Mouse (Mus musculus): ENCODE results near the gene Ints4. TPM values are rescaled to one million over a fixed set of nuclear protein-coding genes. Genes with fewer than 3 reads are reported as not detected.

Ints4 gene
- polyA plus RNA-seq, 1 experiment, result 80.7 TPM

DNA sequence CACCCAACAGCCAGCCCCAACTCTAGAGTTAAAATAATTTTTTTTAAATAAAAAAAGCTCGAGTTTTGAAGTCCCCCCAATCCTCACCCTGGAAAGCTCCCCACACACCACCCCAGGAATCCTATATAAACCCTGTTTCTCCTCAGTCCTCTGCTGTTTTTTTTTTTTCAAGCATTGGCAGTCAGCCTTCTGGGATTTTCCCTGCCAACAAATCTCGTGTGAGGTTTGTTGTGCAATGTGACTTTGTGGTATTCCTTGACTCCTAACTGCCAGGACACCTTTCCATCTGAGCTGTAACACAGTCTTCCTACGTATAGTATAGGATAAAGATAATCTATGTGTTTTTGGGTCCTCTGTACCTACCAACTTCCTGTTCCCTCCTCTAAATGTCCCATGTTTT, 1.4 kb upstream of the Ints4 start:
- no peak for DNase-seq (ENCODE audit: low read depth)
- TF ChIP-seq CTCF (IDR thresholded peaks at IDR 0.05; ENCODE audit: borderline replicate concordance, extremely low read depth, insufficient read depth, insufficient read length), result no peak
- TF ChIP-seq POLR2A (IDR thresholded peaks at IDR 0.05; ENCODE audit: borderline replicate concordance, extremely low read depth, insufficient read depth, insufficient read length, poor library complexity, severe bottlenecking), result no peak

DNA sequence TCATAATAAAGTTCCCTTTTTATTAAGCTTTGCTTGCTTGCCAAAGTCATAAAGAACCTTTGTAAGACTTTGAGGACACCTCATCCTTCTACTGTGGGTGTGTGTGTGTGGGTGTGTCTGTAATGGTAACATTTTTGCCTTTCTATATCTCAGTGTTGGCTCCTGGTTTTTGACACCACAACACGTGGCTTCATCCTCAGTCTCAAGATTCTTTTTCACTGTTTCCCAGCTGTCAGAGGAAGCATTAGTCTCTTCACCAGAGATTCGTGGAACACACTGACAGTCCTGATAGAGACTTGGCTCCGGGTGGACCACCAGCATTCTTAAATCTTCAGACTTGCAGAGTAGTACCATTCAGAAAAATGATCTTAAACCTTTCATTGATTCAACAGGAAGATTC, 466 bp upstream of the Ints4 start:
- no peak for DNase-seq (ENCODE audit: low read depth)
- TF ChIP-seq POLR2A (IDR thresholded peaks at IDR 0.05; ENCODE audit: borderline replicate concordance, extremely low read depth, insufficient read depth, insufficient read length, poor library complexity, severe bottlenecking) (no peak), CTCF (IDR thresholded peaks at IDR 0.05; ENCODE audit: borderline replicate concordance, extremely low read depth, insufficient read depth, insufficient read length) (no peak)

DNA sequence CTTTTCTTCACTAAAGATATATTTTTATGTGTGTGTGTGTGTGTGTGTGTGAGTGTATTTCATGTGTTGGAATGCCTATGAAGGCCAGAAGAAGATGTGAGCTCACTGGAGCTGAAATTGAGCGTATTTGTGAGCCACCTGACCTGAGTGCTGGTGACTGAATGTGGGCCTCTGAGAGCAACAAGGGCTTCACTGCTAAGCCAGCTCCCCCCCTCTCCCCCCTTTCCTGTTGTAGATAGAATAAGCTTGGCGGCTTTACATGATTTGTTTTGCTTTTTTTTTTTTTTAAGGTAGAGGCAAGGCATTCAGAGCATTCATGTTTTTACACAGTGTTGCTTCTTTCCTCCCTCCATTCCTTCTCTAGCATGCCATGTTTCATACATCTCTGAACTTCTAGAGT, 2.6 kb downstream of the Ints4 start:
- no peak for TF ChIP-seq POLR2A (IDR thresholded peaks at IDR 0.05; ENCODE audit: borderline replicate concordance, extremely low read depth, insufficient read depth, insufficient read length, poor library complexity, severe bottlenecking)
- TF ChIP-seq CTCF (IDR thresholded peaks at IDR 0.05; ENCODE audit: borderline replicate concordance, extremely low read depth, insufficient read depth, insufficient read length), result no peak
- no peak for DNase-seq (ENCODE audit: low read depth)

DNA sequence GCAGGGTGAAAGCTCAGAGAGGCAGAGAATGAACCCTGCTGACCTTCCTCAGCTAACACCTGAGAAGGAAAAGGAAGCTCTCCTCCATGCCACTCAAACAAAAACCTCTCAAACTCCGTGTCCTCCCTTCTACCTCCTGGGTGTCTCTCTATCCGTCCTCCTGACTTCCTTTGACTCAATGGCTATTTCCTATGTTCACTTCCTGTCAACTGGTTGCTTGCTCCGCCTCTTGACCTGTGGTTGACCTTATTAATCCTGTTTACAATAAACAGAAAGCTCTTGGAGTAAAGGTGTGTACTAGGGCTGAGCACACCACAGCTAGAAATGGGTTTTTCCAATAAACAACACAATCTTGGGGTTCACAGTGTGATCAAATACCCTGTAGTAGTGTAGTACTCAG, 10.4 kb downstream of the Ints4 start:
- no peak for TF ChIP-seq CTCF (IDR thresholded peaks at IDR 0.05; ENCODE audit: borderline replicate concordance, extremely low read depth, insufficient read depth, insufficient read length)
- TF ChIP-seq POLR2A (IDR thresholded peaks at IDR 0.05; ENCODE audit: borderline replicate concordance, extremely low read depth, insufficient read depth, insufficient read length, poor library complexity, severe bottlenecking), result no peak
- DNase-seq (ENCODE audit: low read depth), result no peak

DNA sequence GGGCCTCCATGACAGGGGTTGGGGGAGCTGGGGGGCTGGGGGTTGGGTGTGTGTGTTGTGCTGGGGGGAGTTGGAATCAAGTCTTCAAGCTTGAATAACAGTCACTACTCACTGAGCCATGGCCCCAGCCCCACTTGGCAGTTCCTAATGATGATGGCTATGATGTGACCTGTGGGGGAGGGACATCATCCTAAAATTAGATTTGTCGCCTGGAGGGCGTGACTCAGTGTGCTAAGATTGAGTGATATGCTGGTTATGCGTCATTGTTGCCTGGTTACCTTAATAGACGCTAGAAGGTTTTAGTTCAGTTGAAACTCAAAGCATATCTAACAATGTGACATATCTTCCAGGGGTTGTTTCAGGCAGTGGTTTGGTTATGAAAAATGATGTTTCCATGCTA, 11.7 kb downstream of the Ints4 start:
- no peak for TF ChIP-seq POLR2A (IDR thresholded peaks at IDR 0.05; ENCODE audit: borderline replicate concordance, extremely low read depth, insufficient read depth, insufficient read length, poor library complexity, severe bottlenecking)
- no peak for TF ChIP-seq CTCF (IDR thresholded peaks at IDR 0.05; ENCODE audit: borderline replicate concordance, extremely low read depth, insufficient read depth, insufficient read length)
- DNase-seq (ENCODE audit: low read depth), result no peak

DNA sequence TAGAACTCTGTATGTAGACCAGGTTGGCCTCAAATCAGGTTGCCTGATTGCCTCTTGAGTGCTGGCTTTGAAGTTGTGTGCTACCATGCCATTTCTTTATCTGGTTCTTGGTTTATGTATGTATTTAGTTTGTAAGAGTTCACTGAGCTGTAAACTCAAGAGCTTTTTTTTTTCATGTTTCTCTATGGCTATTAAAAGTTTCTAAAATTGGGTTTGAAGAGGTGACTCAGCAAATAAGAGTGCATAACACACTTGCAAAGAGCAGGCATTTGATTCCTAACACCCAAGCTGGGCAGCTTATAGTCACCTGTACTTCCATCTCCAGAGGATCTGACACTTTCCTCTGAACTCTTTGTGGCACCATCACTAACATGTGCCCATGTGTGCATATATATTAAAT, 14.3 kb downstream of the Ints4 start:
- TF ChIP-seq CTCF (IDR thresholded peaks at IDR 0.05; ENCODE audit: borderline replicate concordance, extremely low read depth, insufficient read depth, insufficient read length), result no peak
- no peak for TF ChIP-seq POLR2A (IDR thresholded peaks at IDR 0.05; ENCODE audit: borderline replicate concordance, extremely low read depth, insufficient read depth, insufficient read length, poor library complexity, severe bottlenecking)
- DNase-seq (ENCODE audit: low read depth), result no peak

DNA sequence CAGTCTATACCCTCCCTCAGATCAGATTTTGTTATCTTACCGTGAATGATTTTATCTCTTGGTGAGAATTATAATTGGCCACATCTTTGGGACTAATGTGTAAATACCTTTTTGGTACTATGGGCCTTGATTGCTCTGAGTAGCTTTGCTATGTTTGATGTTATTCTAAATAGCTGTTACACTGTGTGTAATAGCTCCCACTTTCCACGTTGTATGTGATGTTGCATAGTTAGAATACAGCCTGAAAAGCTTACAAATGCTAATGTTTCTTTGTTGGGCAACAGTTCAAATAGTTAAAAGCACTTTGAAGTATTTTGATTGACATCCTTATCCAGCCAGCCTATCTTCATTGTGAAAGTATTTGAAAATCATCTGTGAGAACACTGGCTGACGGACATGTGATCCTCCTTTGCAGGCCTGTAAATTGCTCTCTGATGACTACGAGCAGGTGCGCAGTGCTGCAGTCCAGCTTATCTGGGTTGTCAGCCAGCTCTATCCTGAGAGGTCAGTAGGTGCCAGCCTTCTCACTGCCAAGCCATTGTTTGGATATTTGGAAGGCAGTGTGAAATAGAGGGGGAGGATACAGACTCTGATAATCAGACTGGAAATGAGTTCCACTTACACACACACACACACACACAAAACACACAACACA, 19.9 kb downstream of the Ints4 start:
- DNase-seq (ENCODE audit: low read depth), result peak; percentile 61

DNA sequence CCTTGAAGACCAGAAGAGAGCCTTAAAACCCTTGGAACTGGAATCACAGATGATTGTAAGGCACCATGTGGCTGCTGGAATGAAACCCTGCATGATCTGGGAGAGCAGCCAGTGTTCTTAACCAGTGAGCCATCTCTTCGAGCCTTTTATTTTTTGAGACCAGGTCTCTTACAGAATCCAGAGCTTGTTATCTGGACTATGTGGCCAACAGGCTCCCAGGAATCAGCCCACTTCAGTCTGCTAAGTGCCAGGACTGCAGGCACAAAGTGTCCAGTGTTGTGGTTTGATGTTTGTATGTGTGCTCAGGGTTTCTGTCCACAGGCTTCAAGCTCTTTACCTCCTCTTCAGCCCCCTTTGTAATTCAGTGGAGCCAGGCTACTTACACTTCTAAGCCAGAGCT, 34.0 kb downstream of the Ints4 start:
- TF ChIP-seq POLR2A (IDR thresholded peaks at IDR 0.05; ENCODE audit: borderline replicate concordance, extremely low read depth, insufficient read depth, insufficient read length, poor library complexity, severe bottlenecking) (no peak), CTCF (IDR thresholded peaks at IDR 0.05; ENCODE audit: borderline replicate concordance, extremely low read depth, insufficient read depth, insufficient read length) (no peak)
- DNase-seq (ENCODE audit: low read depth), result peak; percentile 64

More for the DNA sequence above, 19.9 kb downstream of the Ints4 start:
- no peak for TF ChIP-seq CTCF (IDR thresholded peaks at IDR 0.05; ENCODE audit: borderline replicate concordance, extremely low read depth, insufficient read depth, insufficient read length)
- TF ChIP-seq POLR2A (IDR thresholded peaks at IDR 0.05; ENCODE audit: borderline replicate concordance, extremely low read depth, insufficient read depth, insufficient read length, poor library complexity, severe bottlenecking), result no peak

DNA sequence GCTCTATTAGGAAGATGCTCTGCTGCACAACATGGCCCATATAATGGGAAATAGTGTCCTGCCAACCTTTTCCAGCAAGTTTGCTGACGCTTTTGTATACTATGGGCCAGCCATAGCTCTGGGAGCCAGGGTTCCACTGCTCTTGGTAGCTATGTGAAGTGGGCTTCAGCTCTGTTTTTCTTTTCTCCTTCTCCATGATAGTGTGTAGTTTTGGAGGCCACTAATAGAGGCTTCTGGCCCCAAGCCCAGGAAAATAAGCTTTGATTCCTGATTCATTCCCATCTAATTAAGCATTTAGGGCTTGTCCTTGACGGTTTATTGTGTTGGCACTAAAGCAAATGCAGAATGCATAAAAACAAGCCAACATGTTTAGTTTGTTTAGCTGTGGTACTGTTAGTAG, 39.2 kb downstream of the Ints4 start:
- TF ChIP-seq POLR2A (IDR thresholded peaks at IDR 0.05; ENCODE audit: borderline replicate concordance, extremely low read depth, insufficient read depth, insufficient read length, poor library complexity, severe bottlenecking) (no peak), CTCF (IDR thresholded peaks at IDR 0.05; ENCODE audit: borderline replicate concordance, extremely low read depth, insufficient read depth, insufficient read length) (no peak)
- DNase-seq (ENCODE audit: low read depth), result peak; percentile 89

DNA sequence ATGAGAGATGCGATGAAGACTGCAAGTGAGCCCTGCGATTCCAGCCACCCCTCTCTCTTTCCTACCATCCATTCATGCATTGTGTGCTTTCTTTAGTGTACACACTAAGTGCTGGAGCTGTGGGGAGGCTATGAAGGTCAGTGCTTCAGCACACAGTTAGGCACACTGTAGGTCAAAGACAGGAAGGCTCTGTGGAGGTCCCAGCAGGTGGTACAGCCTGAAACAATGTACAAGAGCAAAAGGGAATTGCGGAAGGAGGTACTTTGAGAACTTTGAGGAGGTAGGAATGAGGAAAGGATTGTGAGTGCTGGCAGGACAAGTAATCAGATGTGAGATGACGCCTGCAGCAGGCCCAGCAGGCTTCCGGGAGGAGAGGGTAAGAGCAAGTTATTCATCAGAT, 54.8 kb downstream of the Ints4 start:
- no peak for DNase-seq (ENCODE audit: low read depth)
- TF ChIP-seq CTCF (IDR thresholded peaks at IDR 0.05; ENCODE audit: borderline replicate concordance, extremely low read depth, insufficient read depth, insufficient read length) (no peak), POLR2A (IDR thresholded peaks at IDR 0.05; ENCODE audit: borderline replicate concordance, extremely low read depth, insufficient read depth, insufficient read length, poor library complexity, severe bottlenecking) (no peak)

DNA sequence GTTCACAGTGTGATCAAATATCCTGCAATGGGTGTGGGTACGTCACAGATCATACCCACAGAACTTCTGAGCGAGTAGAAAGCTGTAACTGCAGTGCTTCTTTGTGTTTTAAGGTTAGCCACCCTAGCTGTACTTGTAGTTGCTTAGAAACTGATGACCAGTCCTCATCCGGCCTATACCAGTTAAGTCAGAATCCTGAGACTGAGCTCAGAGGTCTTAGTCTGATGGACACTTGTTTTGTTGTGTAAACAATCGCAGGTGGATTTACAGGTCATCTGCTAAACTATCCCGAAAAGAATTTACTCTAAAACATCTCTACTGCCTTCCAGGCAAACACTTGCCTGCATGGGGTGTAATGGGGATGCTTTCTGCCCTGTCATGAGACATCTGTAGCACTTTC, 55.8 kb downstream of the Ints4 start:
- no peak for DNase-seq (ENCODE audit: low read depth)
- TF ChIP-seq POLR2A (IDR thresholded peaks at IDR 0.05; ENCODE audit: borderline replicate concordance, extremely low read depth, insufficient read depth, insufficient read length, poor library complexity, severe bottlenecking) (no peak), CTCF (IDR thresholded peaks at IDR 0.05; ENCODE audit: borderline replicate concordance, extremely low read depth, insufficient read depth, insufficient read length) (no peak)

DNA sequence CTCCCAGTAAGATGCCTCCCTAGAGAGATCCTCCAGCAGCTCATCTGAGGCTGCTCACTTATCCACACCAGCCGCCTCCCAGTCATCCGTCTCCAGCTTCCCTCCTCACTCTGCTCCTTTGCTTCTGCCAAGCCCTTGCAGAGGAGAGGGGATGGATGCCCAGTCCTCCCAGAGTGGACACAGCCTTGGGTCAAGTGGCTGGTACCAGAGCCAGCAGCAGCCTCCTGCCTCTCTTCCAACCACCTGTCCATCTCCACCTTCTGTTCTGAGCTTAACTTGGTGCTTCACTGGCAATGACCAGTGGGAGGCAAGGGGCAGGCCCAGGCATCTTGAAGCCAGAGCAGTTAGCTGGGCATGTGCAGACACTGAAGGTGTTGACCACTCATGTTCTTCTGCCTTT, 65.7 kb downstream of the Ints4 start:
- TF ChIP-seq CTCF (IDR thresholded peaks at IDR 0.05; ENCODE audit: borderline replicate concordance, extremely low read depth, insufficient read depth, insufficient read length) (no peak), POLR2A (IDR thresholded peaks at IDR 0.05; ENCODE audit: borderline replicate concordance, extremely low read depth, insufficient read depth, insufficient read length, poor library complexity, severe bottlenecking) (no peak)
- DNase-seq (ENCODE audit: low read depth), result no peak

All from brain, embryonic 14.5 days (tissue).